Mouse (Mus musculus) thymus, postnatal 0 days (tissue): ENCODE measurements around the gene Trp53. TPM values are rescaled to one million over a fixed set of nuclear protein-coding genes. Genes with fewer than 3 reads are reported as not detected.
A peak's percentile ranks its signal among the peaks of the same experiment; 100 is the strongest.

ENCODE experiments used
- DNase-seq: peaks from one replicate; pipeline ENCODE4 v3.0.0-alpha.2; 2015; ENCODE audit warnings: low spot score
- polyA plus RNA-seq: library from polyadenylated mRNA; unstranded; fragments of >200 nt; fragmentation: Nextera tagmentation; extraction: Ambion mirVana; gene quantifications from 2 replicates; pipeline ENCODE4 v1.2.1, GENCODE M21; 2015

The Trp53 gene
- polyA plus RNA-seq, 1 experiment from 2014 or later = 138 TPM

DNA sequence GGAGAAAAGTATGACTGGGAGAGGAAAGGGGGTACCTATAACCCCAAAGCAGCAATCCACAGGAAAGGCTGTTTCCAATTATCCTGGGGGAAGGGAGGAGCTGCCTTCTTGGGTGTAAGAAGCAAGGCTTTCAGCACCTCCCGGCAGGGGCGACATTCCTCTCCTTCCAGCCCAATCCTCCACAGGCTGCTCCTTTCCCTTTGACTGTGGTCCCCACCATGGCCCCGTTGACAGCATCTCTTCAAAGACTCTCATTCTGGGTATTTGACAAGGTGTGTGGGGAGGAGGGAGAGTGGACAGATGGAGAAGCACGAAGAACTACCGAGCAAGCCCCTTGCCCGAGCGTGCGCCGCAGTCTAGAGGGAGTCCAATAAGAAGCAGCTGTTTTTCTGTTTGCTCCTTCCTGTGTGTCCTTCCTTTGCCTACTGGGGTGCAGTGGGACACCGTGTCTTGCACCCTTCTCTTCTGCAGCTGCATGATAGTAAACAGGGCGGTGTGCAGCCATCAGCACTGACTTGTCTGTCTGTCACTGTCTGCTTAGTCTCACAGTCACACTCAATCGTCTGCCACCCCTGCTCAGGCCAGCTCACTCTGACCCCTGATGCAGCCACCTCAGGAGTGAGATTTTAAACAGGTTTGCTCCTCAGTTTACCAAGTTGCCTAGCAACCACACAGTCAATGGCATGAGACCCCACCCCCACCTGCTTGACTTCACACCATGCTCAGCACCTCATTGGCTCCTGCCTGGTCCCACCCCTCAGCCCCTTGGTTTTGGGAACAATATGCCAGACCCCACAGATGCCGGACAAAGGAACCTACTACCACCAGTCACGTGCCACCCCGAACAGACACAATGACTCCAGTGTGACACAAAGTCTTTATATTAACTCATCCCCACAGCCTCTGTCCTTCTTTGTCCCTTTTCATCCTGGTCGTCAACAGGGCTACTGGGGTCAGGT, 19.0 kb upstream of the Trp53 start:
- no peak for DNase-seq

DNA sequence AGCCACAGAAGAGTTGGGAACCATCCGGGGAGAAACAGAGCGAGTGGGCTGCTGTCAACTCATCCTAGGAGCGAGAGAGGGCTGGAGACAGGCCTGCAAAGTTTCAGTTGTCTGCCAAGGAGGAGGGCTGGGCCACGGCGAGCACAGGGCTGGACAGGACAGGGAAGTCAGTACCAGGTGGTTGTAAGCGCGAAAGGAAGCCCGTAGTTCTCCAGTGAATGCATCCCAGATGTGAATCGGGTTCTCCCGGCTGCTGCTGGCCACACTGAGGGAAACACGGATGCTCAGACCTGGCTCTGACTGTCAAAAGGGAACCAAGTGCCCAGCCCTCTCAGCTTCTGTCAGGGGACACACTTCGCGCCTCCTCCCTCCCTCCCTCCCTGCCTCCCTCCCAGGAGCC, 16.8 kb upstream of the Trp53 start:
- no peak for DNase-seq

DNA sequence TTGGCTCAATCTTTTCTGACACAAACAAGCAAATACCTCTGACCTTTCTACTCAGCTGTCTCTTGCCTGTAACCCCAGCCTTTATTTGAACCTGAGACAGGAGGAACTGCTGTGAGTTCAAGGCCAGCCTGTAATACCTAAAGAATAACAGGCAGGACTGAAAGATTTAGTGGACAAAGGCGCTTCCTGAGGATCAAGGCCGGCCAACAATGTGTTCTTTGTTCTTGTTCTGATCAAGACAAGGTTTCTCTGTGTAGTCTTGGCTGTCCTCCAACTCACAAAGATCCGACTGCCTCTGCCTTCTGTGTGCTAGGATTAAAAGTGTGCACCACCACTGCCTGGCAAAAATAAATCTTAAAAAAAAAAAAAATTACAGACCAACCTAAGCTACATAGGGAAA, 15.8 kb upstream of the Trp53 start:
- no peak for DNase-seq

DNA sequence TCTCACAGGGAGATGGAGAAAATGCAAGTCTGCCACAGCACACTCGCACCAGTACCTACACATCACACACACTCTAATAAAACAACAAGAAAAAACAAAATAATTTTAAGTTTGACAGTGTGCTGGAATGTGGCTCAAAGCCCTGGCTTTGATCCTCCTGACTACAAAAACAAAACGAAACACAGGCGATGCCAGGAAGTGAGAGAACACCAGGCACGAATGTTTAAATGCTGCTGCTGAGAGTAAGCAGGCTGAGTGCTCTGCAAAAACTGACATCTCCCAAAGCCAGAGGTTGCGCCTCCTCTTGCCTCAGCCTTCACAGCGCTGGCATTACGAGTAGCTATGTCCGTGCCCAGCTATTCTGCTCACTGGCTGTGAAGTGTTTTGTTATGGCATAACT, 15.0 kb upstream of the Trp53 start:
- no peak for DNase-seq

DNA sequence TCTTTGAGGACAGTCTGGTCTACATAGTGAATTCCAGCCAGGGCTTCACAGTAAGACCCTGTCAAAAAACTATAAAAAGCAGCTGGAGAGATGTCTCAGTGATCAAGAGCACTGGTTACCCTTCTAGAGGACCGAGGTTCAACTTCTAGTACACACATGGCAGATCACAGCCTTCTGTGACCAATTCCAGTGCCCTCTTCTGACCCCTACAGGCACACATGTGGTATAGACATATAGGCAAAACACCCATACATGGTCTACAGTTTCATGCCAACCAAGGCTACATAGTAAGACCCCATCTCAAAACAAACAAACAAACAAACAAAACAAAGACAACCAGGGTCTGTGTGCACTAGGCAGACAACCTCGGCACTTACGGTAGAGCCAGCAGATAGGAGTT, 4.9 kb upstream of the Trp53 start:
- peak; percentile 55 for DNase-seq

DNA sequence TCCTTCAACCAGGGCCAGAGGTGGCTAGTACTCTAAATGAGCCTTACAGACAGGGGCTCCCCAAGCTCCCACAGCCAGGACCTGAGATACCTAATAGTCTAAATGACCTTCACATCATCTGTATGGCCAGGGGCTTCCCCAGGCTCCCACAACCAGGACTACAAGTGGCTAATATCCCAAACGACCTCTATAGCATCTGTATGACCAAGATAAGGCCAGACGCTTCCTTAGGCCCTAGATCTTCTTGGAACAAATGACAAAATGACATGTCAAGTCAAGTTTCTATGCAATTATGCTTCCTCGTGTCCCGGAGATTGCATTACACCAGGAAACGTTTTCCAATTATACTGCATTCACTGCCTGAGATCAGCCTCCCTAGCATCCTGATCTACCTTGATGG, 3.9 kb upstream of the Trp53 start:
- no peak for DNase-seq

DNA sequence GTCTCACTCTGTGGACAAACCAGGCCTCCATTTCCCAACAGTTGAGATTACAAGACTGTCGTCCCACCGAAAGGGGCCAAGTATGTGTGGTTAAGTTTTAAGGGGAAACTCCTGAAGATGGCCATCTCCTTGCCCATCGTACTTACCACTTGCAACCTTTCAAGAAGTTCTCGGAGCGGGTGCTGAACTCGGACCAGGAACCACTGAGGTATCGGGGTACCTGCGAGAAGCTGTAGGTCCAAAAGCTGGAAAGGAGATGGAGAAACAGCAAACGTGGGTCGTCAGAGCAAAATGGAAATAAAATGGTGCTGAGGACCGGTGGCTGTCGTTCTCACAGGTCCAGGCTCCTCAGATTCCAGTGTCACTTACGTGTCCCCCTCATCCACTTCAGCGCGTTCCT, 1.9 kb upstream of the Trp53 start:
- no peak for DNase-seq

DNA sequence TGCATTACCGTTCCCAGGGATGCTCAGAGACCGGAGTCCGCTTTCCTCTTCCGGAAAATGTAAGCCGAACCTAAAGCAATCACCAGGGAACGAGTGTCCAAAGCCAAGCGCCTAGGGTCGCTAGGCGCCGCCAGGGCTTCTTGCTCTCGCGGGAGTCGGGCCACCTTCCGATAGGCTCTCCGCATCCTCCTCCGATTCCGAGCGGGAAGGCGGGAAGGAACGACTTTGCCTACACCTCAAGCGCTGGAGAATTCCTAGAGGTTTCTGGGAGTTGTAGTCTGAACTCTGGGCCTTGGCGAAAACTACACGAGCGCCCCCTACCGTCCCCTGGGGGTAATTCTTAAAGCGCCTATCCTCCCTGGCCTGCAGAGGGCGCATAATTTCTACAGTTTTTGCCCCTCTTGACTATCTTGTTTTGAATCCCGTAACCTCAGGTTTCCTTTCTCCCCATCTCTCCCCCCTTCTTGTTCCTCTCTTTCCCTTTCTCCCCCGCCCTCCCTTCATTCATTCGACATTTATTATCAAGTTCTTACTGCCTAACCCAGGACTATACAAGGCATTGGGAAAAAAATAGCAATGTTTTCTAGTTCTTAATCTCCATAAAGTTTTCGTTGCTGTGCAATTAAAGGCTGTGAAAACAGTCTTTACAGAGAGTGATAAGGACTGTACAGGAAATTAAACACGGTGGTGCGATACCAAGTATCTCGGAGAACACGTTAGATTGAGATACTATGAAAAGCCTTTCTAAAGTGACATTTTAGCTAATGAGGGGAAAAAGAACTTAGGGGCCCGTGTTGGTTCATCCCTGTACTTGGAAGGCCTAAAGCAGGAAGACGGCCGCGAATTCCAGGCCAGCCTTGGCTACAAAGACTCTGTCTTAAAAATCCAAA, 786 bp upstream of the Trp53 start:
- peak; percentile 95 for DNase-seq

DNA sequence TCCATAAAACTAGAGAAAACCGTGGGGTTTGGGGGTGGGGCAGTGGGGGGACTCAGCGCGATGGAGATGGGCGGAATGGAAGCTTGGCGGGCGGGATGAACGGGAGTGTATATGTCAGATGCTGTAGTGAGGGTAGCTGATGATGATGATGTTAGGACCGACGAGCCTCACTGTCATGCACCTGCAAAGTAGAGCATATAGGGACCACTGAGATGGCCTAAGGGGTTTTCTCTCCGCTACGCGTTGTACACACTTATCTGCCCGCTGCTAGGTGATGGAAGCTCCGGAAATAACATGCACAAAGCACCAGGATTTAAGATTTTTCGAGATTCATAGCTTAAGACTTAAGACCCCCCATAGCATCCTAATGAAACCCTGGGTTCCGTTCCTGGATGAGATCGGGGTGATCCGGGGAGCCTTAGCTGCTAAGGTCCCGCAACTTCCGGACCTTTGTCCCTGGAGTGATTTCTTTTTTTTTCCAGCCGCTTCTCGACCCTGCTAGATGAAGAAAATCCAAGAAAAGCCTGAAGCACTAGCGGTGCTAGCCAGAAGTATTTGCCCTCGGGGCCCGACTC, 500 bp downstream of the Trp53 start:
- DNase-seq = no peak

DNA sequence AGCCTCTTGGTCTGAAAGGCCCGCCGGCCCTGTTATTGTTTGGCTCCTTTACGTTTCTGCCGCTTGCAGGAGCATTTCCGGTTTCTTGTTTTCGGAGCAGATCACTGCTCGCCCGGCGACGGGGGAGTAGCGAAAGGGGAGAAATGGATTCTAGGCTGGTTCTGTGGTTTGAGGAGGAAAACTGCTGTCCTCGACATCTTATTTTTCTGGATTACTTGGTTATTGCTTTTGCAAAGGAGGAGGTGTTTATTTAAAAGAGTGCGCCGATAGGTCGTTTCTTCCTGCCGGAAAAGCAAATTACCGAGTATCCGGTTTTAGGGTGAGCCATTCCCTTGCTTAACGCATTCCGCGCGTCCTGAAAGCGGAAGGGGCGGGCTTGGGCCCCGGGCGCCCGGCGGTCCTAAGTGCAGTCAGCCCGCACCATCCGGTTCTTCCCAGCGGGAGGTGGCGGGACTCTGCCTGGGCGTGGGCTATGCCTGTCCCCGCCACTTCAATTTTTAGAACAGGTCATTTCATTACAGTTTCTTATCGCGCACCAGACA, 1.1 kb downstream of the Trp53 start:
- DNase-seq = peak; percentile 93

DNA sequence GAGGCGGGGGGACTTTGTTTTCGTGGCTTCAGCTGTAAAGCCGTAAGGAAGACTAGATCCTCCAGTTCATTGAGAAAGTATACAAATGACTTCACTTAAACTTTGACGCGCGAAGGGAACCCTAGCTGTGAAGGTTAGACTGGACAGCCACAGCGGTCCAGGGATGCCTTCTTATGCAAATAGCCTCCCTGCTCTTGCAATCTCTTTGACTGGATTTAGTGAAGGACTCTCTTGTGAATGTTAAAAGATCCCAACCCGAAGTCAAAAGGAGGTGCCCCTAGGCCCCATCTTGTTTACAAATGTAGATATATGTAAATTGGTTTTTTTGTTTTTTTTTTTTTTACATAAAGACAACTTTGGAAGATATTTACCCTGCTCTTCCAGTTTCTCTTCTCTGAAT, 1.7 kb downstream of the Trp53 start:
- DNase-seq = no peak

DNA sequence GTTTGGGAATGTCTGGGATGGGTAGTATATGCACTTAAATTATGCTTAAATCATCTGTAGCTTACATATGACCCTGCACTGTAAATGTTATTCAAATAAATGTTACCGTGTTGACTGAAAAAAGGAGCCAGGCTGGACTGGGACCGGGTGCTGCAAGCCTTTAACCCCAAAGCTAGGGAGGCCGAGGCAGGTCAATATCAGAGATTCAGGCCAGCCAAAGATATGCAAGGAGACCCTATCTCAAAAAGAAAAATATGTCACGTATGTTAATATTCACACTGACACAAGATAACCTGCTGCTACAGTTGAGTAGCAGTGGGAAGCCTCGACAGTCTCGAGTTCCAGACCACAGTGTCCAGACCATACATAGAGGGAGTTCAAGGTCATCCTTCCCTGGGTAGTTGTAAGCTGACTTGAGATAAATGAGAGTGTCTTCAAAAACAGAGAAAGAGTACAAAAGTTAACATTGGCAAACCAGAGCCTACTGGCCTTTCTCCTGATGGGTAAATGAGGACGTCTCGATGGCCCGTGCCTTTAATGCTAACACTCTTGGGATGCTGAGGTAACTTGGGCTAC, 2.2 kb downstream of the Trp53 start:
- DNase-seq = no peak

DNA sequence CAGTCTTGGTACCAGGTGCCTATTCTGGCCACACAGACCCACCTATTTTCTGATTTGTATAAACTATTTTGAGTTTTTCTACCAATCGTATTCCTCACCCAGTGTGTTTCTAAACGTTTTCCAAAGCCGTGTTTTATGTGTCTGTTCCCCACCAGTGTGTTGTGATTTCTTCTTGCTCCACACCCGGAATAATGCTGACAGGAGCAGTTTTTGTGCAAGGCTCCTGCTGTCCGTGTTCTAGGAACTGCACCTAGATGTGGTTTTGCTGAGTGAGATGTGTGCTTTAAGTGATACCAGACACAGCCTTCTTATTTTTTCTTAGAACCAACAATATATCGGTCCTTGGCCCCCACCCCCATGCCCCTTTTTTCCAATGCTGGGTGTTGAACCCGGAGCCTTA, 3.8 kb downstream of the Trp53 start:
- DNase-seq = no peak

DNA sequence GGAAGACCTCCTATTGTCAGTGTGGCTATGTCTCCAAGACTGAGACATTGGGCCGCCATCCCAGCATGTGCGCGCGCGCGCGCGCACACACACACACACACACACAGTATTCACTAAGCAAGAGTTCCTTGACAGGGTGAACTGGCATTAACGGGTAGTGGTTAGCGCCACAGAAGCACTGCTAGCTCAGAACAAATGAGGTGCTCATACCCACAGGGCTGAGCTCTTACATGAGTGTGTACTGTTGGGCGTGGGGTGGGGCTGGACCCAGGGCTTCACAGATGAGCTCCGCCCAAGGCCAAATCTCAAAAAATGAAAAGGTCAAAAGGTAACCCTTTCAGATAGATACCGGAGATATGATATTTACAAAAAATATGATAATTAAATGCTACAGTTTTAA, 4.8 kb downstream of the Trp53 start:
- no peak for DNase-seq

DNA sequence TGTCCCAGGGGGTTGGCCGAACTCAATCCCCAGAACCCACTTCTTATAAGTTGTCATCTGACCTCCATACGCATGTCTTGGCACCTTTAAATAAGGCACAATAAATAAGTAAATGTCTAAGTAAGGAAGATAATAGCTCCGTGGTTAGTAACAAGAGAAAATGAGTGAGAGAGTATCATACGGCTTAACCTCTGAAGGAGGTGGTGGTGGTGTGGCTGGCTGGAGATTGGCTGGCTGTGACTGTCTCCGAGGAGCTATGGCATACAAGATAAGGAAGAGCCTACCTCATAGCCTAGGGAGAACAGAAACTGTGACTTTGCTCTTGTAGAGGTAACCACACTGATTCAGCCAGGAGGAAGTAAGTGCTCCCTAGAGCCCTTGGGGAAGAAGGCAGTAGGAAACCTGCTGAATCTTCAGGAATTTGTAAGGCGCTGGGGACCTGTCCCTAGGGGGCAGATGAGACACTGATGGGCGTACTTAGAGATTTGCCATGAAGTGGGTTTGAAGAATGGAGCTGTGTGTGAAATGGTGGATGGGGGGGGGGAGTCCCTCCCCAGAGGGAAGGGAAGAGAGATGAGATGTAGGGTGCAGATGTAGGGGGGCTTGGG, 5.7 kb downstream of the Trp53 start:
- DNase-seq = no peak

DNA sequence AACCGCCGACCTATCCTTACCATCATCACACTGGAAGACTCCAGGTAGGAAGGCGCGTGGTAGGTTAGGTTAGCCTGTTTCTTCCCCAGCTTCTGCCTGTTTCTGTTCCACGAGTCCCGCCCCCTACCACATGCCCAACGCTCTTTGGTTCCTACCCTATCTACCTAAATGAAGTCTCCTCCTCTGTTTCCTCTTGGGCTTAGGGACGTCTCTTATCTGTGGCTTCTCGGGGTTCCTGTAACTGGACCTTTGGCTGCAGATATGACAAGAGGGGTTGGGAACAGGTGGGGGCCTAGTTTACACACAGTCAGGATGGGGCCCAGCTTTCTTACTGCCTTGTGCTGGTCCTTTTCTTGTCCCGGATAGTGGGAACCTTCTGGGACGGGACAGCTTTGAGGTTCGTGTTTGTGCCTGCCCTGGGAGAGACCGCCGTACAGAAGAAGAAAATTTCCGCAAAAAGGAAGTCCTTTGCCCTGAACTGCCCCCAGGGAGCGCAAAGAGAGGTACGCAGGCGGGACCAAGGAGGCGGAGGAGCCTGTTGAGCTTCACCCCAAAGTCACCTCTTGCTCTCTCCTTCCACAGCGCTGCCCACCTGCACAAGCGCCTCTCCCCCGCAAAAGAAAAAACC, 9.2 kb downstream of the Trp53 start:
- DNase-seq = no peak

DNA sequence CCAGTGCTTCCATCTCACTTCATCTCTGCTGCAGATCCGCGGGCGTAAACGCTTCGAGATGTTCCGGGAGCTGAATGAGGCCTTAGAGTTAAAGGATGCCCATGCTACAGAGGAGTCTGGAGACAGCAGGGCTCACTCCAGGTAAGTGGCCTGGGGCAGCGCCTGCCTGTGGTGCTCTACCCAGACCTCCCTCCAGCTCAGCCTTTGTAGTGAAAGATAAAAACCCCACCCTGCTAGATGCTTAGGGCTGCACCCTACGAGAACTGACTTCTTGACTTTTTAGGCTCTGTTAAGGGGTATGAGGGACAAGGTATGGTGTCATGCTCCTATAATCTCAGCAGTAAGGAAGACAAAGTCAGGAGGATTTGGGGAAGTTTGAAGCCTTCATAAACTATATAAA, 10.5 kb downstream of the Trp53 start:
- no peak for DNase-seq

DNA sequence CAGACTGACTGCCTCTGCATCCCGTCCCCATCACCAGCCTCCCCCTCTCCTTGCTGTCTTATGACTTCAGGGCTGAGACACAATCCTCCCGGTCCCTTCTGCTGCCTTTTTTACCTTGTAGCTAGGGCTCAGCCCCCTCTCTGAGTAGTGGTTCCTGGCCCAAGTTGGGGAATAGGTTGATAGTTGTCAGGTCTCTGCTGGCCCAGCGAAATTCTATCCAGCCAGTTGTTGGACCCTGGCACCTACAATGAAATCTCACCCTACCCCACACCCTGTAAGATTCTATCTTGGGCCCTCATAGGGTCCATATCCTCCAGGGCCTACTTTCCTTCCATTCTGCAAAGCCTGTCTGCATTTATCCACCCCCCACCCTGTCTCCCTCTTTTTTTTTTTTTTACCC, 11.3 kb downstream of the Trp53 start:
- no peak for DNase-seq

DNA sequence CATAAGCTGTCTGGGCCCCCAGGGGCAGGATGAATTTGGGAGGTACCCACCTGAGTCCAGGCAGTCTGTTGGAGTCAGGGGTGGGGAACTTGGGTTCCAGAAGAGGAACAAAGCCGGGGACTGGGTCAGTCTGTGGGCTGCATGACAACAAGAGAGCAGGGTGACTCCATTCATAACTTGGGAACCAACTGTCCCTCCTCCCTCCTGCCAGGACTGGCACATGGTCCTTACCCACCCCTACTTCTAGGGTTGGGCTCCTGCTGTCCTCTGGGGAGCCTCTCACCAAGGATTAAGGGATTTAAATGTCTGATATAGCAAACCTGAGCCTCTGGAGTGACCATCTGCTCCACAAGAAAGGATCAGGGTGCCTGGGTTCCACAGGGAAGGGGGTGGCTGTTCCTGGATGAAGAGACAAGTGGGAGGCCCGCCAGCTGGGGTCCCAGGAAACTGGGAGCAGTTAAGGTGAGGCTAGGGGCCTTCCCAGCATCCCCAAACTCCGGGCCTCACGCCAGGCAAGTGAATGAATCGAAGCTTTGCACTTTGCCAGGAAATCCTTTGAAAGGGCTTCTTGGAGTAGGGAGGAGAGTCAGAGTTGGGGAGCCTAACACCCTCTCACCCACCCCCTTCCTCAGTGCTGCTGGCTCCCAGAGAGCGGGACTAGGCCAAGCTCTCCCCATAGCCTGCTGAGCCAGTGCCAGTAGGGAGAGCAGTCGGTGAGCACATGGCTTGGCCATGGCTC, 11.9 kb downstream of the Trp53 start:
- DNase-seq = no peak

DNA sequence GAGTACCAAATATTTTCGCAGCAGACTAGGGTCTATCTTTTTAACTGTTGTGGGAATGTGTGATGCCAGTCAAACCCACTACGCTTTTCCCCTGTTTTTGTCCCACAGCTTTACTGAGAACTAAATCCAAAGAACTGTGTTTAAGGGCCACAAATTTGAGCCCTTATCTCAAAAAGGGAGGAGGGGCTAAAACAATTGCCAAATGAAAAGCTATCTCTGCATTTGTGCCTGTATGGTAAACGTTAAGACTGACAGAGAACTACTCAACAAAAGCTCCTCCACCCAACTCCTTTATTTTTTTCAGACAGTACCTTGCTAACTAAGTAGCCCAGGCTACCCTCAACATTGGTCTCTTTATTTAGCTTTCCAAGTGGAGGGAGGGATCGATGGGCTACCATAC, 12.6 kb downstream of the Trp53 start:
- DNase-seq = no peak
